Mouse (Mus musculus): ENCODE results near the gene Bckdha. TPM values are rescaled to one million over a fixed set of nuclear protein-coding genes. Genes with fewer than 3 reads are reported as not detected.

The Bckdha gene
- polyA plus RNA-seq, 1 experiment from 2014 or later = 54.7 TPM

- no peaks in the 10 kb centered on the region for H3K36me3 ChIP-seq (ENCODE audit: control insufficient read depth, insufficient read depth, low read length)
- no peak overlapping the region for H3K4me2 ChIP-seq (ENCODE audit: low read depth, severe bottlenecking)
- no peak overlapping the region for H3K9ac ChIP-seq (ENCODE audit: low read length)
- WGBS = 71% methylated on average over 14 of the region's 14 CpGs
- DNase-seq (ENCODE audit: low spot score) = no peak
- no peaks in the 10 kb centered on the region for H3K9me3 ChIP-seq (ENCODE audit: control insufficient read depth, low read length)
- no peaks in the 10 kb centered on the region for H3K27me3 ChIP-seq (ENCODE audit: control insufficient read depth, insufficient read depth, low read length)
- H3K4me3 ChIP-seq (ENCODE audit: low read depth, low read length) = no peak overlapping the region
- ATAC-seq (ENCODE audit: insufficient number of reproducible peaks, low FRiP score, low TSS enrichment, low read depth) = no peak
- no peak overlapping the region for H3K27ac ChIP-seq (replicated peaks; ENCODE audit: low read depth, low read length)
- no peaks in the 10 kb centered on the region for H3K4me1 ChIP-seq (ENCODE audit: control insufficient read depth, insufficient read depth, low read length)
Observed at GRCm38 (mm10) chr7:25645074-25645473, 13.7 kb downstream of the Bckdha start.

GRCm38 (mm10) chr7:25644631-25645030 is 14.2 kb downstream of the Bckdha start:
- no peak for ATAC-seq (ENCODE audit: insufficient number of reproducible peaks, low FRiP score, low TSS enrichment, low read depth)
- Histone ChIP-seq H3K27me3 (ENCODE audit: control insufficient read depth, insufficient read depth, low read length) (no peaks in the 10 kb centered on the region), H3K27ac (replicated peaks; ENCODE audit: low read depth, low read length) (no peak overlapping the region), H3K9me3 (ENCODE audit: control insufficient read depth, low read length) (no peaks in the 10 kb centered on the region), H3K4me3 (ENCODE audit: low read depth, low read length) (no peak overlapping the region), H3K4me1 (ENCODE audit: control insufficient read depth, insufficient read depth, low read length) (no peaks in the 10 kb centered on the region), H3K4me2 (ENCODE audit: low read depth, severe bottlenecking) (no peak overlapping the region), H3K9ac (ENCODE audit: low read length) (no peak overlapping the region), H3K36me3 (ENCODE audit: control insufficient read depth, insufficient read depth, low read length) (no peaks in the 10 kb centered on the region)
- no peak for DNase-seq (ENCODE audit: low spot score)
- WGBS = 80% methylated on average over 4 of the region's 4 CpGs

GRCm38 (mm10) chr7:25644136-25644535 is 14.6 kb downstream of the Bckdha start:
- H3K27ac ChIP-seq (replicated peaks; ENCODE audit: low read depth, low read length) = no peak overlapping the region
- no peak overlapping the region for H3K4me2 ChIP-seq (ENCODE audit: low read depth, severe bottlenecking)
- no peak overlapping the region for H3K4me3 ChIP-seq (ENCODE audit: low read depth, low read length)
- no peak overlapping the region for H3K9ac ChIP-seq (ENCODE audit: low read length)
- H3K4me1 ChIP-seq (ENCODE audit: control insufficient read depth, insufficient read depth, low read length) = no peaks in the 10 kb centered on the region
- no peaks in the 10 kb centered on the region for H3K27me3 ChIP-seq (ENCODE audit: control insufficient read depth, insufficient read depth, low read length)
- DNase-seq (ENCODE audit: low spot score) = no peak
- H3K36me3 ChIP-seq (ENCODE audit: control insufficient read depth, insufficient read depth, low read length) = no peaks in the 10 kb centered on the region
- 85% methylated on average over 10 of the region's 10 CpGs for WGBS
- no peaks in the 10 kb centered on the region for H3K9me3 ChIP-seq (ENCODE audit: control insufficient read depth, low read length)
- no peak for ATAC-seq (ENCODE audit: insufficient number of reproducible peaks, low FRiP score, low TSS enrichment, low read depth)

- Histone ChIP-seq H3K4me2 (ENCODE audit: low read depth, severe bottlenecking) (no peak overlapping the region), H3K9me3 (ENCODE audit: control insufficient read depth, low read length) (no peaks in the 10 kb centered on the region), H3K9ac (ENCODE audit: low read length) (no peak overlapping the region), H3K4me3 (ENCODE audit: low read depth, low read length) (no peak overlapping the region), H3K36me3 (ENCODE audit: control insufficient read depth, insufficient read depth, low read length) (no peaks in the 10 kb centered on the region), H3K27ac (replicated peaks; ENCODE audit: low read depth, low read length) (no peak overlapping the region), H3K27me3 (ENCODE audit: control insufficient read depth, insufficient read depth, low read length) (no peaks in the 10 kb centered on the region), H3K4me1 (ENCODE audit: control insufficient read depth, insufficient read depth, low read length) (no peaks in the 10 kb centered on the region)
- DNase-seq (ENCODE audit: low spot score) = no peak
- ATAC-seq (ENCODE audit: insufficient number of reproducible peaks, low FRiP score, low TSS enrichment, low read depth) = no peak
- WGBS = 96% methylated on average over 4 of the region's 4 CpGs
Observed at GRCm38 (mm10) chr7:25639754-25640153, 19.0 kb downstream of the Bckdha start.

GRCm38 (mm10) chr7:25637099-25637498 is 21.7 kb downstream of the Bckdha start:
- no peak overlapping the region for H3K4me3 ChIP-seq (ENCODE audit: low read depth, low read length)
- no peak overlapping the region for H3K27ac ChIP-seq (replicated peaks; ENCODE audit: low read depth, low read length)
- no peaks in the 10 kb centered on the region for H3K4me1 ChIP-seq (ENCODE audit: control insufficient read depth, insufficient read depth, low read length)
- H3K36me3 ChIP-seq (ENCODE audit: control insufficient read depth, insufficient read depth, low read length) = no peaks in the 10 kb centered on the region
- no peak overlapping the region for H3K4me2 ChIP-seq (ENCODE audit: low read depth, severe bottlenecking)
- DNase-seq (ENCODE audit: low spot score) = no peak
- H3K27me3 ChIP-seq (ENCODE audit: control insufficient read depth, insufficient read depth, low read length) = no peaks in the 10 kb centered on the region
- no peak overlapping the region for H3K9ac ChIP-seq (ENCODE audit: low read length)
- WGBS = 88% methylated on average over 5 of the region's 5 CpGs
- ATAC-seq (ENCODE audit: insufficient number of reproducible peaks, low FRiP score, low TSS enrichment, low read depth) = no peak
- no peaks in the 10 kb centered on the region for H3K9me3 ChIP-seq (ENCODE audit: control insufficient read depth, low read length)

- WGBS = 37% methylated on average over 3 of the region's 3 CpGs
- no peak overlapping the region for H3K4me2 ChIP-seq (ENCODE audit: low read depth, severe bottlenecking)
- no peak overlapping the region for H3K27ac ChIP-seq (replicated peaks; ENCODE audit: low read depth, low read length)
- no peak overlapping the region for H3K4me3 ChIP-seq (ENCODE audit: low read depth, low read length)
- no peaks in the 10 kb centered on the region for H3K27me3 ChIP-seq (ENCODE audit: control insufficient read depth, insufficient read depth, low read length)
- ATAC-seq (ENCODE audit: insufficient number of reproducible peaks, low FRiP score, low TSS enrichment, low read depth) = no peak
- H3K4me1 ChIP-seq (ENCODE audit: control insufficient read depth, insufficient read depth, low read length) = no peaks in the 10 kb centered on the region
- DNase-seq (ENCODE audit: low spot score) = no peak
- H3K9me3 ChIP-seq (ENCODE audit: control insufficient read depth, low read length) = no peaks in the 10 kb centered on the region
- H3K9ac ChIP-seq (ENCODE audit: low read length) = no peak overlapping the region
- no peaks in the 10 kb centered on the region; the same call in 1 of the 2 replicates for H3K36me3 ChIP-seq (ENCODE audit: control insufficient read depth, insufficient read depth, low read length)
Observed at GRCm38 (mm10) chr7:25636373-25636772, 22.4 kb downstream of the Bckdha start.

- H3K36me3 ChIP-seq (ENCODE audit: control insufficient read depth, insufficient read depth, low read length) = peaks cover 3% of the 10 kb centered on the region; the same call in 1 of the 2 replicates
- no peak for ATAC-seq (ENCODE audit: insufficient number of reproducible peaks, low FRiP score, low TSS enrichment, low read depth)
- 91% methylated on average over 5 of the region's 5 CpGs for WGBS
Observed at GRCm38 (mm10) chr7:25632679-25633078, 26.1 kb downstream of the Bckdha start.

GRCm38 (mm10) chr7:25628323-25628620 is 30.5 kb downstream of the Bckdha start:
- H3K27ac ChIP-seq (replicated peaks; ENCODE audit: low read depth, low read length) = no peak overlapping the region
- no peaks in the 10 kb centered on the region for H3K9me3 ChIP-seq (ENCODE audit: control insufficient read depth, low read length)
- H3K4me2 ChIP-seq (ENCODE audit: low read depth, severe bottlenecking) = no peak overlapping the region
- H3K9ac ChIP-seq (ENCODE audit: low read length) = no peak overlapping the region
- ATAC-seq (ENCODE audit: insufficient number of reproducible peaks, low FRiP score, low TSS enrichment, low read depth) (no peak), DNase-seq (ENCODE audit: low spot score) (no peak)
- no peak overlapping the region for H3K4me3 ChIP-seq (ENCODE audit: low read depth, low read length)
- WGBS = 65% methylated on average over 8 of the region's 8 CpGs
- 0 out of 2 replicates have a peak, but pooled peaks cover 2% of the 10 kb centered on the region for H3K4me1 ChIP-seq (ENCODE audit: control insufficient read depth, insufficient read depth, low read length)
- peaks cover 3% of the 10 kb centered on the region; the same call in 1 of the 2 replicates for H3K36me3 ChIP-seq (ENCODE audit: control insufficient read depth, insufficient read depth, low read length)
- no peaks in the 10 kb centered on the region for H3K27me3 ChIP-seq (ENCODE audit: control insufficient read depth, insufficient read depth, low read length)

More at GRCm38 (mm10) chr7:25632679-25633078, 26.1 kb downstream of the Bckdha start:
- Histone ChIP-seq H3K4me2 (ENCODE audit: low read depth, severe bottlenecking) (no peak overlapping the region), H3K9ac (ENCODE audit: low read length) (no peak overlapping the region), H3K27me3 (ENCODE audit: control insufficient read depth, insufficient read depth, low read length) (no peaks in the 10 kb centered on the region), H3K9me3 (ENCODE audit: control insufficient read depth, low read length) (no peaks in the 10 kb centered on the region), H3K4me1 (ENCODE audit: control insufficient read depth, insufficient read depth, low read length) (no peaks in the 10 kb centered on the region), H3K4me3 (ENCODE audit: low read depth, low read length) (no peak overlapping the region), H3K27ac (replicated peaks; ENCODE audit: low read depth, low read length) (no peak overlapping the region)
- DNase-seq (ENCODE audit: low spot score) = no peak

Data from limb, embryonic 11.5 days (tissue).